Mouse (Mus musculus): ENCODE data around the gene Galt.
A peak's percentile ranks its signal among the peaks of the same experiment; 100 is the strongest.

The Galt gene

GRCm38 (mm10) chr4:41754797-41755337 is at the start of gene Galt:
TSS of gene Galt (plus strand) at chr4:41755228.
- no peak for DNase-seq (ENCODE audit: low spot score in 2 of 2)

GRCm38 (mm10) chr4:41705922-41706754 is 48.9 kb upstream of the Galt start:
- no peak for DNase-seq (ENCODE audit: low spot score in 2 of 2)

- DNase-seq (ENCODE audit: low spot score in 2 of 2), result peak; percentile 80 to 84
These were observed 48.0 kb upstream of the Galt start for GRCm38 (mm10) chr4:41707011-41707535.

GRCm38 (mm10) chr4:41708192-41708745 is 46.8 kb upstream of the Galt start:
- peak in 1 of 2 experiments; percentile 66 for DNase-seq (ENCODE audit: low spot score in 2 of 2)

- DNase-seq (ENCODE audit: low spot score in 2 of 2), result no peak
These were observed 44.8 kb upstream of the Galt start for GRCm38 (mm10) chr4:41710229-41710628.

GRCm38 (mm10) chr4:41711705-41712375 is 43.2 kb upstream of the Galt start:
- DNase-seq (ENCODE audit: low spot score in 2 of 2), result no peak

GRCm38 (mm10) chr4:41712421-41713196 is 42.4 kb upstream of the Galt start:
- DNase-seq (ENCODE audit: low spot score in 2 of 2), result no peak

- peak; percentile 77 to 83 for DNase-seq (ENCODE audit: low spot score in 2 of 2)
These were observed 41.6 kb upstream of the Galt start, which contains the start of gene Rpp25l for GRCm38 (mm10) chr4:41713197-41714067. TSS of gene Rpp25l (minus strand) at chr4:41713534.

- peak in 1 of 2 experiments; percentile 84 for DNase-seq (ENCODE audit: low spot score in 2 of 2)
These were observed 40.8 kb upstream of the Galt start for GRCm38 (mm10) chr4:41714276-41714675.

- DNase-seq (ENCODE audit: low spot score in 2 of 2), result no peak
These were observed 39.9 kb upstream of the Galt start for GRCm38 (mm10) chr4:41715082-41715481.

GRCm38 (mm10) chr4:41715596-41715995 is 39.4 kb upstream of the Galt start:
- DNase-seq (ENCODE audit: low spot score in 2 of 2), result peak in 1 of 2 experiments; percentile 76

GRCm38 (mm10) chr4:41716834-41717233 is 38.2 kb upstream of the Galt start:
- no peak for DNase-seq (ENCODE audit: low spot score in 2 of 2)

GRCm38 (mm10) chr4:41722918-41723351 is 32.1 kb upstream of the Galt start, which contains the start of gene Dctn3:
TSS of gene Dctn3 (minus strand) at chr4:41723170.
- peak; percentile 87 to 97 for DNase-seq (ENCODE audit: low spot score in 2 of 2)

- DNase-seq (ENCODE audit: low spot score in 2 of 2), result no peak
These were observed 28.0 kb upstream of the Galt start for GRCm38 (mm10) chr4:41726826-41727621.

GRCm38 (mm10) chr4:41731052-41731765 is 23.8 kb upstream of the Galt start, which contains the start of gene Arid3c:
TSS of gene Arid3c (minus strand) at chr4:41731142.
- no peak for DNase-seq (ENCODE audit: low spot score in 2 of 2)

- DNase-seq (ENCODE audit: low spot score in 2 of 2), result peak; percentile 69 to 82
These were observed 17.3 kb upstream of the Galt start for GRCm38 (mm10) chr4:41737602-41738255.

GRCm38 (mm10) chr4:41738256-41738603 is 16.8 kb upstream of the Galt start:
- no peak for DNase-seq (ENCODE audit: low spot score in 2 of 2)

GRCm38 (mm10) chr4:41739260-41739659 is 15.8 kb upstream of the Galt start:
- DNase-seq (ENCODE audit: low spot score in 2 of 2), result no peak

All from frontal cortex, postnatal 36 days (tissue).